Mouse (Mus musculus) forebrain, embryonic 12.5 days (tissue): ENCODE data around the gene Il10ra. TPM values are rescaled to one million over a fixed set of nuclear protein-coding genes. Genes with fewer than 3 reads are reported as not detected.

Experiments used
- ATAC-seq: fragments of 200-750 bp; cut with Nextera tagmentation; 2 replicates; pipeline ENCODE4 v1.8.0; 2017; ENCODE audit warnings: moderate TSS enrichment; ENCODE audit not compliant: low FRiP score
- H3K27ac ChIP-seq: fragments of 300-500 bp; sonication (generic); 2 replicates; pipeline ENCODE4 v1.5.1; 2016; ENCODE audit warnings: mild to moderate bottlenecking
- H3K27me3 ChIP-seq: fragments of 300-500 bp; sonication (generic); 2 replicates; pipeline ENCODE4 v1.6.1; 2016; ENCODE audit warnings: mild to moderate bottlenecking
- H3K36me3 ChIP-seq: fragments of 300-500 bp; sonication (generic); replicated peaks from 2 replicates; pipeline ENCODE4 v1.6.1; 2016; ENCODE audit warnings: mild to moderate bottlenecking
- H3K4me1 ChIP-seq: fragments of 300-500 bp; sonication (generic); 2 replicates; pipeline ENCODE4 v1.6.1; 2016
- H3K4me2 ChIP-seq: fragments of 300-500 bp; sonication (generic); 2 replicates; pipeline ENCODE4 v1.6.1; 2016; ENCODE audit warnings: mild to moderate bottlenecking, moderate library complexity
- H3K4me3 ChIP-seq: fragments of 300-500 bp; sonication (generic); replicated peaks from 2 replicates; pipeline ENCODE4 v1.5.1; 2016; ENCODE audit warnings: mild to moderate bottlenecking
- H3K9ac ChIP-seq: fragments of 300-500 bp; sonication (generic); 2 replicates; pipeline ENCODE4 v1.6.1; 2016; ENCODE audit warnings: mild to moderate bottlenecking
- H3K9me3 ChIP-seq: fragments of 300-500 bp; sonication (generic); 2 replicates; pipeline ENCODE4 v1.6.1; 2016
- WGBS: fragments of 180-500 bp; shearing (Covaris S2); methylation state at CpG from one replicate; pipeline ENCODE4 v1.1.7; 2016; 5-methylcytosine and 5-hydroxymethylcytosine counted together
- polyA plus RNA-seq: library from polyadenylated mRNA; unstranded; fragments of >200 nt; fragmentation: Nextera tagmentation; extraction: Ambion mirVana; gene quantifications from 2 replicates; pipeline ENCODE4 v1.2.1, GENCODE M21; 2016

Gene Il10ra
- polyA plus RNA-seq, result 0.54 and 0.63 TPM in 2 replicates

DNA sequence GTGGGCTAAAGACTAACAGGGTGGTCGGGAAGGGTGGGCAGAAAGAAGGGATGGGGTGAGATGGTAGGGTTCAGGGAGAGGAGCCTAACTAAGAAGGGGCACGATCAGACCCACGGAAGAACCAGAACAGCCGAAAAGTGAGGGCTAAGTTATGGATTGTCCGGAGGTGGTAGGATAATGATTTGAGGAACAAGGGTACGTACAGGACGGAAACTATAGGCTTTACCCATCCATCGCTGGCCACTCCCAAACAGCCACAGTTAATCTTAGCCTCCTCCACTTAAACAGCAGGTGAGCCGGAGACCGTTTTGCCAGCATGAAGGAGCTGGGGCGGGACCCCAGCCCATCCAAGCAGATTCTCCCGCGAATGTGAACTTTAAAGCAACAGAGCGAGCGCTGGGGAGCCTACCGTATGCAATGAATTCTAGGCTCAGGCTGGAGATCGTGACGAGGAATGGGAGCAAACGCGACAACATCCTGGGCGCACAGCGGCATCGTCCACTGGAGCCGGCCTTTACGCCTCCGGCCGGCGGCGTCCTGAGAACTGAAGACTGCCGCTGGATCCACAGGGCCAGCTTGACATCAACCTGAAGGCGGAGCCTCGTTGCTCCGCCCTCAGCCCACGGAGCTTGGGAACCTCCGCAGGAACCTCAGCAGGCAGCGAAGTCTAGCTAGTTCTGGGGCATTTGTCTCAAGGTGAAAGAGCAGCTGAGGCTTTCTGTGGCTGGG is at the start of gene Il10ra:
Gene Il10ra (minus strand): TSS at position 553 of the 729 bp plus-strand sequence.
- WGBS, result 5% methylated on average over 36 of the region's 36 CpGs
- no peaks in the 10 kb centered on the region for H3K36me3 ChIP-seq
- no peak for ATAC-seq

DNA sequence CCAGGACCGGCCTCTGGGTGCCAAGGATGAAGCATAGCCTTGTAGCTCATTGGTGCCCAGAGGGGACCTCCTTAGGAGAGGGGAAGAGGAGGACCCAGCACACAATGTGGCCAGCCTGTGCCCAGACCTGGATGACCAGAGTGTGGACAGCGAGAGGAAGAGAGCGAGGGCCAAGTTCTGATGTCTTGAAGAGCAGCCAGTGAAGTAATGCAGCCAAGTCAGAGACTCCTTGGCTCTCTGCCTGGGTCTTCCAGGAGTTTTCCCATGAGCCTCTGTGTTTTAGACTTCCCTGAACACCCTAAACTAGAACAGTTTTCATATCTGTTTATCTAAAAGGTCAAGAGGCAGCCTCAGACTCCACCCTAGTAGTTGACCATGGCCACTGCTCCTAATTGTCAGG is 48.7 kb upstream of the Il10ra start:
- H3K4me1 ChIP-seq, result no peaks in the 10 kb centered on the region
- H3K27me3 ChIP-seq, result no peaks in the 10 kb centered on the region; the same call in none of the 2 replicates
- H3K9me3 ChIP-seq, result no peaks in the 10 kb centered on the region
- H3K4me2 ChIP-seq, result no peak overlapping the region
- no peak overlapping the region for H3K4me3 ChIP-seq
- 97% methylated on average over 3 of the region's 3 CpGs for WGBS
- no peak for ATAC-seq
- no peak overlapping the region for H3K9ac ChIP-seq
- H3K27ac ChIP-seq, result no peak overlapping the region
- no peaks in the 10 kb centered on the region for H3K36me3 ChIP-seq

More for the DNA sequence above, at the start of gene Il10ra:
- Histone ChIP-seq H3K27me3 (peaks cover 52% of the 10 kb centered on the region), H3K9ac (peak within 1 kb of the TSS; percentile 45), H3K4me3 (peak within 1 kb of the TSS; percentile 35), H3K27ac (no peak within 1 kb of the TSS), H3K4me2 (peak within 1 kb of the TSS; percentile 64), H3K4me1 (peaks cover 11% of the 10 kb centered on the region), H3K9me3 (no peaks in the 10 kb centered on the region)

DNA sequence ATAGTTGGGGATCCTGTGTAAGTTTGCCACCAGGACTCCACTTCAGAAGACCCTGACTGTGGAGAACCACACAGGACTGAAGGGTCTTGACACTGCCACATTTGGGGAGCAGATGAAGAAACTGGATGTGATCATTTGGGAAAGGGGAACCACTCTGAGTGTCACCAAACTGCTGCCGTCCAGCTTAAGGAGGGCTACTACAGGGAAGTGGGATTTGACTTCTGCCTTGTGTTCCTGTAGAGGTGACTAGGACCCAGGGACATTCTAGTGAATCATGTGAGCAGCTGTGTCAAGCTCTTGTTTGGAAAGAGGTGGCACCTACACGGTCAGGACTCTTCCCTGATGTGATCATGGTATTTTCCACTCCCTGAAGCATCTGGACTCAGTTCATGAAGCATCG is 45.0 kb upstream of the Il10ra start:
- H3K27me3 ChIP-seq, result no peaks in the 10 kb centered on the region; the same call in 1 of the 2 replicates
- H3K27ac ChIP-seq, result no peak overlapping the region
- no peak overlapping the region for H3K9ac ChIP-seq
- 84% methylated on average over 3 of the region's 3 CpGs for WGBS
- no peak overlapping the region for H3K4me2 ChIP-seq
- H3K36me3 ChIP-seq, result no peaks in the 10 kb centered on the region
- no peak overlapping the region for H3K4me3 ChIP-seq
- H3K4me1 ChIP-seq, result no peaks in the 10 kb centered on the region
- ATAC-seq, result no peak
- no peaks in the 10 kb centered on the region for H3K9me3 ChIP-seq

DNA sequence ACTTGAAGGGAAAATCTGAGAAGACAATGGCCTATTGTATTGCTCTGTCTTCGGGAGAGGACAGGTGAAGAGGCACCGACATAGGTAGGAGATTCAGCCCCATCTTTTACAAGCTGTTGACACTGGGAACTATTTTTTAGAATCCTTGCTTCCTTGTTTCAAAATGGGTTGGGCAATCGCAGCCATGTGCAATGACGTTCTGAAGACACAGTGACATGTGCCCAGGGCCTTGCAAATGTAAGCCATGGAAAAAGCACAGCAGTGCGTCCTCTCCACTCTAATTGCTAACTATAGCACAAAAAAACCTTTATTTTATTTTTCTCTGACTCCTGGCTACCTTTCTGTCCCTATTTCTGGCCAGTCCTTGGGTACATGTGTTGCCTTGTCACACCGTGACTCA is 42.9 kb upstream of the Il10ra start:
- Histone ChIP-seq H3K4me2 (no peak overlapping the region), H3K4me1 (no peaks in the 10 kb centered on the region), H3K27me3 (no peaks in the 10 kb centered on the region), H3K27ac (no peak overlapping the region), H3K4me3 (no peak overlapping the region), H3K9me3 (no peaks in the 10 kb centered on the region), H3K36me3 (no peaks in the 10 kb centered on the region), H3K9ac (no peak overlapping the region)
- no peak for ATAC-seq
- WGBS, result 86% methylated on average over 6 of the region's 6 CpGs

DNA sequence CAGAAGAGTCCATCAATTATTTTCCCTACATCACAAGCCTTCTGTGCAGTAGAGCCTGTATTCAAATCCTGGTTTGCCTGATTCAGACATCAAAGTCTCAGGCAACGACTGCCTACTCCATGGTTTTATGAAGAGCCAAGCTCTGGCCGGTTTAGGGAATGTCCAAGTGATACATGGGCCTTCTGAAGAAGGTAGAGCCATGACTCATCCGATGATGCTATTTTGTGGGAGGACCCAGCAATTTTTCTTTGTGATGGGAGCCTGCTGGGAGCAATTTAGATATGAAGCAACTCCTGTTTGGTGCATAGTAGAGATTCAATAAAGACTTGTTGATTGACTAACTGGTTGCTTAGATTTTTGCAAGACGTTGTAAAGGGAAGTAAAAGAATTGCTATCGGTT is 39.6 kb upstream of the Il10ra start:
- Histone ChIP-seq H3K27ac (no peak overlapping the region), H3K4me1 (no peaks in the 10 kb centered on the region), H3K4me2 (no peak overlapping the region), H3K27me3 (no peaks in the 10 kb centered on the region), H3K36me3 (no peaks in the 10 kb centered on the region), H3K9me3 (no peaks in the 10 kb centered on the region), H3K9ac (no peak overlapping the region), H3K4me3 (no peak overlapping the region)
- ATAC-seq, result no peak
- 90% methylated on average over 5 of the region's 5 CpGs for WGBS

DNA sequence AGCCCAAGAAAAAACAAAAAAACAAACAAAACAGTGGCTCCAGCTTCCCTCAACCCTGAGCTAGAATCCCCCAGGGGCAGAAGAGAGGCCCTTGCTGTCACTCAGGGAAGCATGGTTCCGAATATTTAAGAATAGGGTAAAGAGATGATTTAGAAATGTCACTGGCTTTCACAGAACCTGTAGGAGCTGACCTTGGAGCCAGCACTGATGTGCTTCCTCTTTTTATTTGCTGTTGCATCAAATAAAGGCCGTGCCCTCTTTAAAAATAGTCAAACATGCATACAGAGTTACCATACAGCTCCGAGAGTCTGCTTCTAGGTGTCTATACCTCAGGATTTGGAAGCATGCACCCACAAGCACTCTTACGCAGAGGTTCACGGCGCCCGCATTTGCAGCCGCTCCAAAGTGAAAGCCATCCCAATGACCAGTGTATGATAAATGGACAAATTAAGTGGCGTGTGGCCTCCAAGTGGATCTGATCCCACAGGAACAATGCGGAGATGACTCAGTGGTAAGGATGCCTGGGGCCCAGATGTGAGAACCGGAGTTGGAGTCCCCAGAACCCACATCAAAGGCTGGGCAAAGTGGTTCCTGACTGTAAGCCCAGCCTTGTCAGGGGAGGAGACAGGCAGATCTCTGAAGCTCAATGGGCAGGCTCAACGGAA is 37.9 kb upstream of the Il10ra start:
- Histone ChIP-seq H3K9ac (no peak overlapping the region), H3K9me3 (no peaks in the 10 kb centered on the region), H3K4me3 (no peak overlapping the region), H3K4me1 (no peaks in the 10 kb centered on the region), H3K4me2 (no peak overlapping the region), H3K36me3 (no peaks in the 10 kb centered on the region), H3K27me3 (no peaks in the 10 kb centered on the region), H3K27ac (no peak overlapping the region)
- WGBS, result 87% methylated on average over 12 of the region's 12 CpGs
- ATAC-seq, result no peak

DNA sequence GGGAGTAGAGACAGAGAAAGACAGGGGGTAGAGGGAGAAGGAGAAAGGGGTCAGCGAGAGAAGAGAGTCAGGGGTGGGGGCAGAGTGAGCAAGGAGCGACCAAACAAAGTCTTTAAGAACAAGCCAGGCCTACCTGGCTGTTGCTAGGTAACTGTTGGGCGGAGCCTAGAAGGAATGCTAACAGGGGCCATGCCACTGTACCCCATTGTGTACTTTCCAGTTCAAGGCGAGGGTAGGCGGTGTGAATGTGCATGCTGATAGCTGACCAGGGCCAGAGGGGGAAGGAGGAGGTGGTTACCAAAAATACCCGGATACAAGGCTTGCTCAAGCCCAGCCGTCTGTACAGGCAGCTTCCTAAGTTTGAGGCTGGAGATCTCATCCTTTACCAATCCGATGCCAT is 32.8 kb upstream of the Il10ra start:
- 0 out of 2 replicates have a peak, but pooled peaks cover 3% of the 10 kb centered on the region for H3K27me3 ChIP-seq
- no peak overlapping the region for H3K4me3 ChIP-seq
- ATAC-seq, result no peak
- no peaks in the 10 kb centered on the region for H3K36me3 ChIP-seq
- no peaks in the 10 kb centered on the region for H3K4me1 ChIP-seq
- no peaks in the 10 kb centered on the region for H3K9me3 ChIP-seq
- H3K4me2 ChIP-seq, result no peak overlapping the region
- no peak overlapping the region for H3K9ac ChIP-seq
- no peak overlapping the region for H3K27ac ChIP-seq
- 92% methylated on average over 8 of the region's 8 CpGs for WGBS

DNA sequence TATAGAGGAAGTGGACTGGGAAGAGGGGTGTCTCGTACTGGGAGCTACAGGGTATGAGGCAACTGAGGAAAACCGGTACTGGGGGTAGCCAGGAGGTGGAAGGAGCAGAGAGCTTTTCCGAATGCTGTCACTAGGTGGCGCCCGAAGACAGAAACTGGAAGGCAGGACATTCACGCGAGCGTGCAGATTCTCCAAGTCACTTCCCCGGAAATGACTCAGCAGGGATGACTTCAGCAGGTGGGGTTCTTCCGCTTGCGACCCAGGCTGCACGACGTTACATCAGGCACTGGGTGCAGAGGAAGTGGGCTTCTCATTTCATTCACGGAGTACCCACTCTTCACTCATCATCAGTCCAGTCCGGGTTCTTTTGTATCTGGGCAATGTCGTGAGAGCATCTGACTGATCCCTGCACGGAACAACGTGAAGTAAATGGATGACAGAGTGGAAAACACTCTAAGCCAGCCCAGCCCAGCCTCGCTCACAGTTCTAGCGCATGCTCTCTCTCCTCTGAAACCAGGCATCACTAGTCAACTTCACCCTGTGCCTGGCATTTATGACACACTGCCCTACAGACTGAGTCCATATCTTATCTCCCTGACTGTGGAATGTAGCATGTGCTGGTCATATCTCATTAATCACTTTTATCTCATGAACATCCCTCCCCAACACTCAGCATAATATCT is 31.6 kb upstream of the Il10ra start:
- no peaks in the 10 kb centered on the region for H3K36me3 ChIP-seq
- 17% methylated on average over 20 of the region's 20 CpGs for WGBS
- peak; percentile 83 for ATAC-seq
- H3K27ac ChIP-seq, result no peak overlapping the region
- H3K9ac ChIP-seq, result no peak overlapping the region
- peak overlapping the region; percentile 28 for H3K4me3 ChIP-seq
- no peaks in the 10 kb centered on the region for H3K9me3 ChIP-seq
- H3K27me3 ChIP-seq, result 0 out of 2 replicates have a peak, but pooled peaks cover 3% of the 10 kb centered on the region
- no peaks in the 10 kb centered on the region for H3K4me1 ChIP-seq
- H3K4me2 ChIP-seq, result peak overlapping the region; percentile 51

DNA sequence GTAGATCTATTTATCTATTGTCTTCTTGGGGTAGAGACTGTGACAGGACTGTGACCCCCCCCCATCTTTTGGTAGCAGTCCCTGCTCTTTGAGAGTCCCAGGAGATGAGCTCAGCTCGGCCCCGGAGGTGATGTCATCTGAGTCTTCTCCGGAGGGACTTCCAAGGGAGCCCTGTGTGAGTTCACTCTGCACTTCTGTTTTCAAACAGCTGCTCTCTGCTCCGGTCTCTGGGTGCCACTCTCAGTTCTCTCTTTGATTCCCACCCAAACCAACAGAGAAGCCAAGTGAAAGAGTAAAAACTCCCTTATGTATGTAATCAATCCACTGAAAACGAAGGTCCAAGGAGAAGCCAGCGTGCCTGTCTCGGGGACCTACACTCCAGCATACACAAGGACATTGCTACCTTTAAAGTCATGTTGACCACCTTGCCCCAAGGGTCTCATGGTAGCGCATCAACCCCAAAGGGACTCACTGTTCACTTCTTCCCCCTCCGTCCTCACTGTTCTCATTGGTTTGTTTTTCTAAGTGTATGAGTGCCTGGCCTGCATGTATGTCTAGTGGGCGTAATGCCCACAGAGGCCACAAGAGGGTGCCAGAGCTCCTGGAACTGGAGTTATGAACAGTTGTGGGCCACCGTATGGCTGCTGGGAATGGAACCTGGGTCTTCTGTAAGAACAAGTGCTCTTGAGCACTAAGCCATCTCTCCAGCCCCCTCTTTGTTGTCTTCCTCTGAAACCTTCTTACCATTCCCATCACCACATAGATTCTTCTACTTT is 30.5 kb upstream of the Il10ra start:
- no peak for ATAC-seq
- no peaks in the 10 kb centered on the region for H3K36me3 ChIP-seq
- 0 out of 2 replicates have a peak, but pooled peaks cover 3% of the 10 kb centered on the region for H3K27me3 ChIP-seq
- H3K4me3 ChIP-seq, result no peak overlapping the region
- H3K27ac ChIP-seq, result no peak overlapping the region
- no peaks in the 10 kb centered on the region for H3K9me3 ChIP-seq
- H3K4me2 ChIP-seq, result no peak overlapping the region
- H3K4me1 ChIP-seq, result no peaks in the 10 kb centered on the region
- 85% methylated on average over 11 of the region's 11 CpGs for WGBS
- H3K9ac ChIP-seq, result no peak overlapping the region

DNA sequence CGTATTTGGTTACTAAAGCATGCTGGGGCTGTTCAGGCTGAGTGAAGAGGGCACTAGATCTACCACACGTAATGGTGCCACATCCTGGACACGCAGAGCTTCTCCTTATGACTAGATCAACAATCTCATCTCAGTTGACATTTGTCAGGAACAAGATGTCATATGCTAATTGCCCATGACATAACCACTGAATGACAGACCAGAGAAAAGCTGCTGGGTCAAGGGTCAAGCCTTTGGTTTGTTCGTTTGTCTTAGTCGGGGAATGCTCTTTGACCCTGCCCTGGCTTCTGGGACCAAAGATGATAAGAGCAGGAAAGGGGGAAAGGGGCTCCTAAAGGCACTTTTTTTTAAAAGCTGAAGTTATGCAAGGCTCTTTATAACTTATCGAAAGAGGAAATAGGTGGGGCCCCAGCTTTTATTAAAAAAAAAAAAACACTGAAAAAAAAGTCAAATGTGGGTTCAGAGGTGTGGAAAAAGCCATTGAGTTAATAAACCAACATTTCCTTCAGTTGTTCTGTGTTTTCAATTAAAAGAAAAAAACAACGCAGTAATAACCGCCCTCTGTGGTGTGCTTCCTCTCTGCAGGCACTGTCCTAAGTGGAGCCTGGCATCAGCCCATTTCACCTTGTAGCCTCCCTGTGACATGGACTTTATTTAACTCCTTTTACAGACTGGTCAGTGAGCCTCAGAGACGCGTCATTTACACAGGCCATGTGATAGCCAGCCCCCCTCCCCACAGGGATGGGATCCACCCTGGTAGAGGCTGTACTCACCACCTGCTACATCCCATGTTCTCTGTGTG is 25.5 kb upstream of the Il10ra start:
- Histone ChIP-seq H3K27ac (no peak overlapping the region), H3K4me2 (no peak overlapping the region), H3K9ac (no peak overlapping the region), H3K9me3 (no peaks in the 10 kb centered on the region), H3K27me3 (0 out of 2 replicates have a peak, but pooled peaks cover 3% of the 10 kb centered on the region), H3K4me3 (no peak overlapping the region), H3K36me3 (no peaks in the 10 kb centered on the region), H3K4me1 (no peaks in the 10 kb centered on the region)
- ATAC-seq, result no peak
- WGBS, result 67% methylated on average over 10 of the region's 10 CpGs

DNA sequence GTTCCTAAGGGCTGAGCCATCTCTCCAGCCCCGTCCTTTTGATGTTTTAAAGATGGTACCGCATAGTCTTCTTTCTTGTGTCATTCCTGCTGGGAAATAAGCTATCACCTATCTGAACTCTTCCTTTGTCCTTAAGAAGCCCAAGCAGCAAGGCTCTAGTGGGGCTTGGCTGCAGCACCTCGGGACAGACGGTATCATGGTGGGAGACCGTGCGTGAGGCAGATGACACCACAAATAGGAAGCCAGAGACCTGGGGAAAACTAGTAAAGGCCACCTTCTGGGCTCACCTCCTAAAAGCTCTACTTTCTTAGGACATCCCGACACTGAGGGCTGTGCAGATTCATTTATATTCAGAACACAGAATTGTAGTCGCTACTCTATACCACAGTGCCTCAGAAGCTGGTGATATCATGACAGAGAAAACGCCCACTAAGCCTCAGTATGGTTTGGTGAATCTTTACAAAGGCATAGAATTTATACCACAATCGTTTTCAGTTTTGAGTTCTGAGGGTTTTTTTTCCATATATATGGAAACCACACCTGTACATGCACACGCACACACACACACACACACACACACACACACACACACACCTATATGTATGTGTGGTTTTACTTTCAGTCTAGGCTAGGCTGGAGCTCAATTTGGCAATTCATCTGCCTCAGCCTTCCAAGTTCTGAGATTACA is 22.7 kb upstream of the Il10ra start:
- Histone ChIP-seq H3K36me3 (no peaks in the 10 kb centered on the region), H3K27ac (no peak overlapping the region), H3K27me3 (no peaks in the 10 kb centered on the region), H3K9me3 (no peaks in the 10 kb centered on the region), H3K4me2 (no peak overlapping the region), H3K9ac (no peak overlapping the region), H3K4me1 (no peaks in the 10 kb centered on the region), H3K4me3 (no peak overlapping the region)
- WGBS, result 87% methylated on average over 11 of the region's 11 CpGs
- ATAC-seq, result no peak
